Mouse (Mus musculus) B cell, adult 2 months (primary cell): Measurements from ENCODE around the gene Stk24.
A peak's percentile ranks its signal among the peaks of the same experiment; 100 is the strongest.

Experiments
- DNase-seq, 2 experiments: peaks; one replicate each; pipeline ENCODE4 v3.0.0; 2022

Stk24 gene

GRCm38 (mm10) chr14:121259789-121260188 is 120.0 kb downstream of the Stk24 start:
- DNase-seq: peak; percentile 66 to 67

DNA sequence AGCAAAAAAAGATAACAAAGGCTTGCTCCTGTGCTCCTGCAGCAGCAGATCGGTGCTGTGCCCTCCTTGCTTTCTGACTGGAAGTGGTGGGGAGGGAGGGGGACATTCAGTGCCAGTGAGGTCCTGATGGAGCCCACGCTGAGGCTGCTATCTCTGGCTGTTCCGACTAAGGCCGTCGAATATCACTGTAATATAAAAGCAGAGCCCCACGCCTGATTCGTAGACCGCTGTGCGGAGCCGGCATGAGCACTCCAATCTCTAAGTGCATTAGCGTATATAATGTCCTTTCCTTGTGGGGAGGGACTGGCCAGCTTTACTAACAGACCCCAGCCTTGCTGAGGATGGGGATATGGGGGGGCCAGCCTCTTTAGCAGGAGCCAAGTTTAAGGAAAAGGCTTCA is 120.5 kb downstream of the Stk24 start:
- DNase-seq: no peak

- no peak for DNase-seq
Observed at GRCm38 (mm10) chr14:121256896-121257295, 122.9 kb downstream of the Stk24 start.

- DNase-seq: no peak
Observed at GRCm38 (mm10) chr14:121255469-121255868, 124.3 kb downstream of the Stk24 start.

- no peak for DNase-seq
Observed at GRCm38 (mm10) chr14:121254869-121255268, 124.9 kb downstream of the Stk24 start.

DNA sequence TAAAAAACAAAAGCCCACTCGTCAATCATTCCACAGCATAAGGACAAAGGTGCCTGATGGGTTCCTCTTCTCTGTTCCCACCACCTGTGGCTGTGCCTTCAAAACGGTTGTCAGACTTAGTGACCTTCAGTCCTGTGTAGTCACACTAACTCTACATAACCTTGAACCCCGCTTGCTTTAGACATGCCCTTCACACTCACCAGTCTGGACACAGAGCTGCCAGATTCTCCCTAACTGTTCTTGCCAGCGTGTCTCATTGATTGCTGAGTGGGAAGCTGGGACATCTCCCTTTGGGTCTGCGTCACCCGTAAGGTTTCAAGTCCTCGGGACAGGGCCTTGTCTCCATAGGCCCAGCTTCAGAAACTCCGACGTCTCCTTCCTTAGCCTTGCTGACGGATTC is 127.3 kb downstream of the Stk24 start:
- DNase-seq: no peak

DNA sequence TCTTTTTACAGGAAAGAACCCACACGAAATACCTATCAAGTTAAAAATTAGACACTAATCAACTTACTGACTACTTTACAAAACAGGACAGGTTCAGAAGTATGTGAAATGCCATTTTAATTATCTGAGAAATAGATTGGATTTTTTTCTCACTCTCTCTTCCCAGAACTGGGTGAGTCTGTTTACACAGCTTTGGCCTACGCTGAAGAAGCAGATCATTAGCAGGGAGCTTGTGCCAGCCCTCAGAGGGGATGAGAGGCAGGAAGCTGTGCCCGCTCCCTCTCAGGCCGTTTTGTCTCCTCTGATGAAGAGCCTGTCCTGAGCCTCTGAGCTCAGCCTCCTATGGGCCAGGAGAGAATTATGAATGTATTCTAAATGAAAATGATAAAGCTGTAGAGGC is 128.1 kb downstream of the Stk24 start:
- DNase-seq: no peak

GRCm38 (mm10) chr14:121251099-121251498 is 128.7 kb downstream of the Stk24 start:
- DNase-seq: no peak

DNA sequence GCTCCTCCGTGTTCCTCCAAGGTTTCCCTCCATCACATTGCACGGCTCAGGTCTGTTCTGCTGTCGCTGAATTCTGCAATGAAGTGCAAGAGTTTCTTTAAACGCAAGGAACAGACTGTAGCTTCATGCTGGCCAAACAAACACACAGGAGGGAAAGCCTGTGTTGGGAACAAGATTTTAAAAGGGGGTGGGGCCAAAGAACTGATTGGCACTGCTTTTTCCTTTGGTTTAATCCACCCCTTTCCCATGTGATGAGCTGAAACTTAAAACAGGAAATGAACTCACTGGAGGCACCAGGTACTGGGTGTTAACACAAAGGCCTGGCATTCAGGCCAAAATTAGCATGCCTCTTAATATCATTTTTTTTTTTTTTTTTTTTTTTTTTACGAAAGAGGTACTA is 131.5 kb downstream of the Stk24 start:
- DNase-seq: no peak

- no peak for DNase-seq
Observed at GRCm38 (mm10) chr14:121247287-121247686, 132.5 kb downstream of the Stk24 start.

GRCm38 (mm10) chr14:121246048-121246731 is 133.6 kb downstream of the Stk24 start:
- DNase-seq: no peak

GRCm38 (mm10) chr14:121244104-121244503 is 135.7 kb downstream of the Stk24 start:
- no peak for DNase-seq

DNA sequence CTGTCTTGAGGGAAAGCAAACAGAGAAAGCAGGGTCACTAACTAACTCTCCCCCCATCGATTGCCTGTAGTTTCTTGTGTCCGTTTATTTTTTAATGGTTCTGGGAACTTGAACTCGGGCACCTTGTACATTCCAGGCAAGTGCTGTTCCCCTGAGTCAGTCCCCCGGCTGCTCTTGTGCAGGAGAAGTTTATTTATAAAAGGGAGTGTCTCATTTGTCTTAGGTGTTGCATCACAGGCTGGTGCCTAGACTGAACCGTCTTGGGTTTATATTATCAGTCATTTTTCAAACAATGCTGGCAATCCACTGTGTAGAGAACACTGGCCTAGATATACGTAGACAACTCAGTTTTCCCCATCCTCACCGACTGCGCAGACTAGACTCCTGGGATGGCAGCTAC is 140.4 kb downstream of the Stk24 start:
- no peak for DNase-seq

DNA sequence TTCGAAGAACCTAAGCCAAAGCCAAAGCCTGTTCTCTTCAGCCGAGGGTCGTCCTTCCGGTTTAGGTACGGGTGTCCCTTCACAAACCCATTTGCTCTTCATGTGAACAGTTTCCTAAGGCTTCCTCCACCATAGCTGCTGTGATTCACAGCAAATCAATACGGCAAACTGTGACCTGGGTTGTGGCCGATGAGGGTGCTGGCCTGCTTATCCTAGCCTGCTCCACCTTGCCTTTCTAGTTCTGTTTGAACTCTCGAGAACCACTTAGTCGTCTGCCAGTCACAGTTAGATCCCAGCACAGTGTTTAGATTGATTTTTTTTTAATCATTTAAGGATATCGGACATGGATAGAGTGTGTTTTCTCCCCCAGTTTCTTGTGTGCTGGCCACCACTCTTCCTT is 141.1 kb downstream of the Stk24 start:
- DNase-seq: no peak

- DNase-seq: no peak
Observed at GRCm38 (mm10) chr14:121236736-121237135, 143.1 kb downstream of the Stk24 start.
